Mouse (Mus musculus) cerebellum, postnatal 4 days (tissue): ENCODE data around the gene Tspan11.

Experiments
- DNase-seq, 2 experiments: peaks; one replicate each; pipeline ENCODE4 v3.0.0; 2022; ENCODE audit warnings: low spot score in 2 of 2, mixed read lengths in 1 of 2

Gene Tspan11

GRCm38 (mm10) chr6:127887511-127888421, at the start of gene Tspan11:
Tspan11 (plus strand) TSS chr6:127887589.
- peak; percentile 57 to 87 for DNase-seq

- no peak for DNase-seq
These were observed 49.5 kb upstream of the Tspan11 start for GRCm38 (mm10) chr6:127837910-127838309.

GRCm38 (mm10) chr6:127839538-127839937, 47.9 kb upstream of the Tspan11 start:
- no peak for DNase-seq

GRCm38 (mm10) chr6:127840171-127840570, 47.2 kb upstream of the Tspan11 start:
- DNase-seq: no peak

GRCm38 (mm10) chr6:127841326-127841725, 46.1 kb upstream of the Tspan11 start:
- DNase-seq: no peak

GRCm38 (mm10) chr6:127846521-127846920, 40.9 kb upstream of the Tspan11 start:
- DNase-seq: no peak

GRCm38 (mm10) chr6:127849496-127849895, 37.9 kb upstream of the Tspan11 start:
- no peak for DNase-seq

- DNase-seq: no peak
These were observed 35.8 kb upstream of the Tspan11 start for GRCm38 (mm10) chr6:127851611-127852010.

- DNase-seq: no peak
These were observed 34.1 kb upstream of the Tspan11 start for GRCm38 (mm10) chr6:127853241-127853640.

- DNase-seq: no peak
These were observed 33.4 kb upstream of the Tspan11 start for GRCm38 (mm10) chr6:127853771-127854687.

- DNase-seq: no peak
These were observed 32.7 kb upstream of the Tspan11 start for GRCm38 (mm10) chr6:127854688-127855013.

- no peak for DNase-seq
These were observed 31.6 kb upstream of the Tspan11 start for GRCm38 (mm10) chr6:127855711-127856295.

- no peak for DNase-seq
These were observed 25.4 kb upstream of the Tspan11 start for GRCm38 (mm10) chr6:127861951-127862350.

GRCm38 (mm10) chr6:127865391-127865790, 22.0 kb upstream of the Tspan11 start:
- no peak for DNase-seq

GRCm38 (mm10) chr6:127868546-127868945, 18.8 kb upstream of the Tspan11 start:
- no peak for DNase-seq

GRCm38 (mm10) chr6:127869121-127869520, 18.3 kb upstream of the Tspan11 start:
- no peak for DNase-seq

- DNase-seq: no peak
These were observed 16.8 kb upstream of the Tspan11 start for GRCm38 (mm10) chr6:127870345-127871324.

- DNase-seq: no peak
These were observed 16.0 kb upstream of the Tspan11 start for GRCm38 (mm10) chr6:127871436-127871835.

- DNase-seq: no peak
These were observed 14.8 kb upstream of the Tspan11 start for GRCm38 (mm10) chr6:127872581-127872980.

GRCm38 (mm10) chr6:127875883-127876282, 11.5 kb upstream of the Tspan11 start:
- DNase-seq: no peak

GRCm38 (mm10) chr6:127876436-127876835, 11.0 kb upstream of the Tspan11 start:
- no peak for DNase-seq
